Mouse (Mus musculus) 3T3-L1 (cell line): ENCODE data around the gene Olfr315.
"Not testable (repeated sequence)": the region's sequence is repeated elsewhere in the genome, so short reads cannot be mapped to it uniquely, and the experiment has no call there.

Source experiments
- DNase-seq: peaks from one replicate; pipeline ENCODE4 v3.0.0-alpha.2; 2015; ENCODE audit warnings: low read depth, low spot score

Gene Olfr315

GRCm38 (mm10) chr11:58772888-58773287 lies at the start of gene Olfr315:
TSS of gene Olfr315 (plus strand) at chr11:58773188.
- no peak for DNase-seq

GRCm38 (mm10) chr11:58723914-58724313 lies 49.1 kb upstream of the Olfr315 start, which contains the start of gene Olfr318:
TSS of gene Olfr318 (minus strand) at chr11:58724014.
- DNase-seq = no peak

GRCm38 (mm10) chr11:58727896-58728650 lies 44.9 kb upstream of the Olfr315 start:
- DNase-seq = not testable (repeated sequence)

- DNase-seq = no peak
Measured at GRCm38 (mm10) chr11:58733372-58733771, 39.6 kb upstream of the Olfr315 start.

GRCm38 (mm10) chr11:58738792-58739262 lies 34.2 kb upstream of the Olfr315 start, which contains the start of gene Olfr317:
TSS of gene Olfr317 (minus strand) at chr11:58739212.
- no peak for DNase-seq

GRCm38 (mm10) chr11:58751096-58751495 lies 21.9 kb upstream of the Olfr315 start:
- not testable (repeated sequence) for DNase-seq

DNA sequence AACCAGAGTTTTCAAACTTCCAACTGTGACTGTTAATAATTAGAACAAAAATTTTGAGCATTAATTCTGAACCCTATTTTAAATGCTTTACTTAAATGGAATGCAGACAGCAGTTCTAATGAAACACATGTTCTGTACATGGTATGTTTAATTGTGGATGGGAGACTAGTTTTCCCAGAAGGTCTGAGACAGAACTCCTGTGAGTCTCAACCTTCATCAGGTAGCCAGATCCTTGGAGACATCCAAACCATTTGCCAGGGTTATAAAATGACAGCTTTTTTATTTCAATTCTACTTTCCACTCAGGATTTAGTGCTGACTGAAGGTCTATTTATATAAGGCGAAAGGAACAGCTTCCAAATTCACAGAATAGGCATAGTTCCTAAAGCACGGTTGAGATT lies 20.6 kb upstream of the Olfr315 start, which contains the start of gene Olfr316:
TSS of gene Olfr316 (plus strand) at position 301 of the 400 bp plus-strand sequence.
- DNase-seq = no peak

DNA sequence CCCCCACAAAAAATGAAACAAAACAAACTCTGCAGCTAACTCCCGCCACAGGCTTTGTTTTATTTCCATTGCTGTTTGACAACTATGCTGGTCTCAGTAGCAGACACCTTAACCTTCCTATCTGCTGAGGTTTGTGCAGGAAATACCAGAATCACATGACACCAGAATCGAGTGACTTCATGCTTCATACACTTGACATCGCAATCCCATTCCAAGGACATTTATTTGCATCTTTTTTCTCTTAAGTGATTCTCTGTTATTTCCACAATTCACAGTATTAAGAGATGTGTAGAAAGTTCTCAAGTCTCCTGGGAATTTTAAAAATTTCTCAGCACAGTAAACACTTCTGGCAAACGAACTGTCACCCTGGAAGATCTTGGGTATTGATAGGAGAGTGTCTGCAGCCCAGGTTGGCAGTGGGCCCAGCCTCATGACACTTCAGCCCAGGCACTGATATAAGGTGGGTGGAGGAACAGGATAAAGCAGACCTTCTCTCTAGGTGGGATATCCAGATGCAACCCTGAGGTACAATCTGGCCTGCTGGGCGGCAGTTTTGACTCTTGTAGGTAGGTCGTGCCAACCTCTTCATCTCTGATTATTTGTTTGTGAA lies 9.6 kb downstream of the Olfr315 start, which contains the start of gene Olfr314:
TSS of gene Olfr314 (plus strand) at position 473 of the 610 bp plus-strand sequence.
- no peak for DNase-seq

DNA sequence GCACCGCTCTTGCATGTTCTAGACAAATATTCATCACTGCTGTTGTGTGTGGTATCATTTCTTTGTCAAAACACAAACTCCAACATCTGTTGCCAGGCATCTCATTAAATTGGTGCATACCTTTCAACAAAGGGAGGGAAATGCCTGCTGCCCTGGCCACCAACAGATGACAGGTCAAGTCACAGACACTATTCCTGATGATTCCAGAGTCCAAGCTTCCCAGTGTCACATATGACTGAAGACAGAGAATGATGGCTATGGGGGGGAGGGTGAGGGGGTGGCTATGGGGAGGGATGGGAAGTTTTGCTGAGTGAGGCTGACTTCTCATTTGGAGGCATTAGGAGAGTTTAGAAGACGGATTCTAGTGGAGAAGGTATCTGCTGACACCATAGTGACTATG lies 11.2 kb downstream of the Olfr315 start:
- DNase-seq = no peak

DNA sequence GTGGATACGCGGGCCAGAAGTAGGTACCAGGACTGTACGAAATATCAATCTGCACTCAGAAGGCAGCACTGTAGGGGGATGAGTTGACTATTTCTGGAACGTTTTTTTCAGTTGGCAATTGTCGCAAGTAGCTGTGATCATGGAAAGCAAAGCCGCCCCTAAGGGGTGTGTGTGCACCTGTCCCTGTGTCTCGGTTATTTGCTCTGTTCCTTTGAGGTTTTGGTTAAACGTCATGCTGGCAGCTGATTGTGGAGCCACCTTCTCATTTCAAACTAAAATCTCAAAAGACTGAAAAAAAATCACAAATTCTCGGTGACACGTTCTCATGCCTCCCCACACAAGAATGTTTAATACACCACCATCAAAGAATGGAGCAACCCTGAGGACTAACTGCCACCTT lies 14.7 kb downstream of the Olfr315 start:
- no peak for DNase-seq

- DNase-seq = no peak
Measured at GRCm38 (mm10) chr11:58788346-58788745, 15.4 kb downstream of the Olfr315 start.

DNA sequence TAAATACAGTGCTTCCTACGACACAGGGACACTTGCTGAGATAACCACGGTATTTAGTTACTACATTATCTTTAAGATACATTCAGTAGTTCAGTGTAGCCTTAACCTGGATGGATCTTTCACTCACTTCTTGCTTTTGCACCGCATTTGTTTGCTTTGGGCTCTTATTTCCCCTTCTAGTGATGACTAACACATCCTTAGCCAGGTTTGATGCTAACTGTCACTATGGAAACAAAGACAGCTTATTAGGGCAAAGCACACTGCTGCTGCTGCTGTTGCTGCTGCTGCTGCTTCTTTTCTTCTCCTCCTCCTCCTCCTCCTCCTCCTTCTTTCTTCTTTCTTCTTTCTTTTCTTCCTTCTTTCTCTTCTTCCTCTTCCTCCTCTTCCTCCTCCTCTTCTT lies 16.5 kb downstream of the Olfr315 start:
- peak; percentile 35 for DNase-seq

DNA sequence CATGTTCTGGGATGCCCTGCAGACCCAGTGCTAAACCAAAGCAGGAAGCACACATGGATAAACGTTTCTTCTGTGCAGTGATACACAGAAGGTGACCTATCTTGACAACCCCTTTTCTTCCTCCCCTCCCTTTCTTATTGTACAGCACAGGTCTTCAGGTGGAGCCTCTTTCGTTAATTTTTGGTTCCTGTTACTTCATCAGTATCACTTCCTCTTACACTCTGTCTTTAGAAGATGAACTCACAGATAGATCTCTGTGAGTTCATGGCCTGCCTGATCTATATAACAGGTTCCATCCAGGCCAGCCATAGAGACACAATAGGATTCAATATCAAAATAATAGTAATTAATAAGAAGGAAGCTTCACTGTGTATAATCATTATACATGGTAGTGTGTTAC lies 17.1 kb downstream of the Olfr315 start:
- no peak for DNase-seq

DNA sequence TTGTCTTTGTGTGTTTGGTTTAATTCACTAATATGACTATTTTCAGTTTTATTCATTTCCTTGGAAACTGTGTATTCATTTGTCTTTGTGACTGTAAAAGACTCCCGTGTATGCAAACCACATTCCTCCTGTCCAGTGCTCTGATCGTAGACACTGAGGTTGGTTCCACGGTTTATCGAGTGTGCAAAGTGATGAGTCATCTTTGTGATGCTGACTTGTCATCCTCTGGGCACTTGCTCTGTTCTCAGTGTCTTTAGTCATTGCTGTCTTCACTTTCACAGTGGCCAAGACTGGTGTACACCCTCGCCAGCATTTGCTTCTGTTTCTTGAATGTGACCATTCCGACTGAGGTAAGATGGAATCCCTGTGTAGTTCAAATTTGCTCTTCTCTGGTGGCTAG lies 17.7 kb downstream of the Olfr315 start:
- DNase-seq = peak; percentile 47

GRCm38 (mm10) chr11:58795856-58796255 lies 22.9 kb downstream of the Olfr315 start:
- no peak for DNase-seq

GRCm38 (mm10) chr11:58796850-58797249 lies 23.9 kb downstream of the Olfr315 start:
- DNase-seq = no peak

- DNase-seq = no peak
Measured at GRCm38 (mm10) chr11:58799747-58800146, 26.8 kb downstream of the Olfr315 start.

- DNase-seq = no peak
Measured at GRCm38 (mm10) chr11:58801558-58802228, 28.7 kb downstream of the Olfr315 start, which contains the start of gene Fam183b. TSS of gene Fam183b (minus strand) at chr11:58801960.

GRCm38 (mm10) chr11:58803871-58804270 lies 30.9 kb downstream of the Olfr315 start:
- no peak for DNase-seq

- no peak for DNase-seq
Measured at GRCm38 (mm10) chr11:58804393-58804792, 31.4 kb downstream of the Olfr315 start.

- DNase-seq = no peak
Measured at GRCm38 (mm10) chr11:58812001-58812400, 39.0 kb downstream of the Olfr315 start.

- not testable (repeated sequence) for DNase-seq
Measured at GRCm38 (mm10) chr11:58814700-58815099, 41.7 kb downstream of the Olfr315 start, which contains the start of gene Olfr313. TSS of gene Olfr313 (plus strand) at chr11:58815000.
